Mouse (Mus musculus): ENCODE data around the gene Bicc1.

Gene Bicc1

GRCm38 (mm10) chr10:70895891-70896290 lies 263.6 kb downstream of the Bicc1 start:
- no peak for DNase-seq (ENCODE audit: low read depth in 2 of 2, low spot score in 2 of 2)

GRCm38 (mm10) chr10:70878046-70878445 lies 281.5 kb downstream of the Bicc1 start:
- DNase-seq (ENCODE audit: low read depth in 2 of 2, low spot score in 2 of 2) = no peak

GRCm38 (mm10) chr10:70877631-70878030 lies 281.9 kb downstream of the Bicc1 start:
- no peak for DNase-seq (ENCODE audit: low read depth in 2 of 2, low spot score in 2 of 2)

- no peak for DNase-seq (ENCODE audit: low read depth in 2 of 2, low spot score in 2 of 2)
These were observed 283.0 kb downstream of the Bicc1 start for GRCm38 (mm10) chr10:70876522-70876921.

- no peak for DNase-seq (ENCODE audit: low read depth in 2 of 2, low spot score in 2 of 2)
These were observed 283.4 kb downstream of the Bicc1 start for GRCm38 (mm10) chr10:70876119-70876518.

GRCm38 (mm10) chr10:70874994-70875538 lies 284.4 kb downstream of the Bicc1 start:
- DNase-seq (ENCODE audit: low read depth in 2 of 2, low spot score in 2 of 2) = no peak
